Mouse (Mus musculus): Measurements from ENCODE around the gene Col23a1. TPM values are rescaled to one million over a fixed set of nuclear protein-coding genes. Genes with fewer than 3 reads are reported as not detected.

Gene Col23a1
- total and polyA plus RNA-seq, 2 experiments from 2014 or later: 3.2 to 12.6 TPM

- DNase-seq (no peak), ATAC-seq (no peak)
- Histone ChIP-seq H3K4me3 (ENCODE audit: low read depth, low read length) (no peak overlapping the region), H3K27ac (ENCODE audit: low read depth, low read length) (no peak overlapping the region), H3K4me1 (ENCODE audit: insufficient read depth) (no peaks in the 10 kb centered on the region), H3K27me3 (ENCODE audit: insufficient read depth, low read length) (no peaks in the 10 kb centered on the region), H3K9me3 (ENCODE audit: low read length) (no peaks in the 10 kb centered on the region), H3K4me2 (ENCODE audit: low read depth) (no peak overlapping the region), H3K36me3 (ENCODE audit: insufficient read depth) (peaks cover 84% of the 10 kb centered on the region), H3K9ac (no peak overlapping the region)
- TF ChIP-seq CTCF (IDR thresholded peaks at IDR 0.05; ENCODE audit: low read depth): no peak
- WGBS: 91% methylated on average over 4 of the region's 4 CpGs
Measured at GRCm38 (mm10) chr11:51593368-51593767, 303.6 kb downstream of the Col23a1 start.

- no peak overlapping the region for H3K4me2 ChIP-seq (ENCODE audit: low read depth)
- H3K27ac ChIP-seq (ENCODE audit: low read depth, low read length): no peak overlapping the region
- no peak for ATAC-seq
- H3K9ac ChIP-seq: no peak overlapping the region
- no peaks in the 10 kb centered on the region for H3K9me3 ChIP-seq (ENCODE audit: low read length)
- no peaks in the 10 kb centered on the region for H3K27me3 ChIP-seq (ENCODE audit: insufficient read depth, low read length)
- no peaks in the 10 kb centered on the region for H3K4me1 ChIP-seq (ENCODE audit: insufficient read depth)
- no peak overlapping the region for H3K4me3 ChIP-seq (ENCODE audit: low read depth, low read length)
- no peak for DNase-seq
- WGBS: 92% methylated on average over 6 of the region's 6 CpGs
- peaks cover 85% of the 10 kb centered on the region for H3K36me3 ChIP-seq (ENCODE audit: insufficient read depth)
- no peak for TF ChIP-seq CTCF (IDR thresholded peaks at IDR 0.05; ENCODE audit: low read depth)
Measured at GRCm38 (mm10) chr11:51593849-51594248, 304.1 kb downstream of the Col23a1 start.

GRCm38 (mm10) chr11:51594715-51595350 is 305.1 kb downstream of the Col23a1 start:
- Histone ChIP-seq H3K4me1 (ENCODE audit: insufficient read depth) (no peaks in the 10 kb centered on the region), H3K27me3 (ENCODE audit: insufficient read depth, low read length) (no peaks in the 10 kb centered on the region), H3K4me3 (ENCODE audit: low read depth, low read length) (no peak overlapping the region), H3K4me2 (ENCODE audit: low read depth) (no peak overlapping the region), H3K36me3 (ENCODE audit: insufficient read depth) (peaks cover 92% of the 10 kb centered on the region), H3K9ac (no peak overlapping the region), H3K9me3 (ENCODE audit: low read length) (no peaks in the 10 kb centered on the region), H3K27ac (ENCODE audit: low read depth, low read length) (no peak overlapping the region)
- DNase-seq: no peak
- no peak for TF ChIP-seq CTCF (IDR thresholded peaks at IDR 0.05; ENCODE audit: low read depth)
- 71% methylated on average over 3 of the region's 3 CpGs for WGBS
- ATAC-seq: no peak

GRCm38 (mm10) chr11:51595459-51596083 is 305.9 kb downstream of the Col23a1 start:
- no peaks in the 10 kb centered on the region for H3K4me1 ChIP-seq (ENCODE audit: insufficient read depth)
- H3K4me2 ChIP-seq (ENCODE audit: low read depth): no peak overlapping the region
- no peak overlapping the region for H3K9ac ChIP-seq
- DNase-seq: no peak
- no peak overlapping the region for H3K4me3 ChIP-seq (ENCODE audit: low read depth, low read length)
- no peak overlapping the region for H3K27ac ChIP-seq (ENCODE audit: low read depth, low read length)
- no peaks in the 10 kb centered on the region for H3K27me3 ChIP-seq (ENCODE audit: insufficient read depth, low read length)
- 87% methylated on average over 1 of the region's 1 CpGs for WGBS
- H3K36me3 ChIP-seq (ENCODE audit: insufficient read depth): peaks cover 93% of the 10 kb centered on the region
- no peak for ATAC-seq
- no peak for TF ChIP-seq CTCF (IDR thresholded peaks at IDR 0.05; ENCODE audit: low read depth)
- H3K9me3 ChIP-seq (ENCODE audit: low read length): no peaks in the 10 kb centered on the region

- H3K4me2 ChIP-seq (ENCODE audit: low read depth): no peak overlapping the region
- no peak for ATAC-seq
- WGBS: 84% methylated on average over 2 of the region's 2 CpGs
Measured at GRCm38 (mm10) chr11:51597553-51597952, 307.8 kb downstream of the Col23a1 start.

GRCm38 (mm10) chr11:51602253-51602652 is 312.5 kb downstream of the Col23a1 start:
- Histone ChIP-seq H3K4me2 (ENCODE audit: low read depth) (no peak overlapping the region), H3K9me3 (ENCODE audit: low read length) (no peaks in the 10 kb centered on the region), H3K27me3 (ENCODE audit: insufficient read depth, low read length) (no peaks in the 10 kb centered on the region), H3K4me1 (ENCODE audit: insufficient read depth) (0 out of 2 replicates have a peak, but pooled peaks cover 10% of the 10 kb centered on the region), H3K27ac (ENCODE audit: low read depth, low read length) (no peak overlapping the region), H3K4me3 (ENCODE audit: low read depth, low read length) (no peak overlapping the region), H3K9ac (no peak overlapping the region), H3K36me3 (ENCODE audit: insufficient read depth) (peaks cover 75% of the 10 kb centered on the region)
- DNase-seq (no peak), ATAC-seq (no peak)
- no peak for TF ChIP-seq CTCF (IDR thresholded peaks at IDR 0.05; ENCODE audit: low read depth)
- WGBS: 97% methylated on average over 3 of the region's 3 CpGs

More at GRCm38 (mm10) chr11:51597553-51597952, 307.8 kb downstream of the Col23a1 start:
- Histone ChIP-seq H3K27me3 (ENCODE audit: insufficient read depth, low read length) (no peaks in the 10 kb centered on the region), H3K27ac (ENCODE audit: low read depth, low read length) (no peak overlapping the region), H3K36me3 (ENCODE audit: insufficient read depth) (peaks cover 96% of the 10 kb centered on the region), H3K9ac (no peak overlapping the region), H3K4me3 (ENCODE audit: low read depth, low read length) (no peak overlapping the region), H3K9me3 (ENCODE audit: low read length) (no peaks in the 10 kb centered on the region), H3K4me1 (ENCODE audit: insufficient read depth) (no peaks in the 10 kb centered on the region)
- no peak for DNase-seq
- TF ChIP-seq CTCF (IDR thresholded peaks at IDR 0.05; ENCODE audit: low read depth): no peak

Measured in forebrain, postnatal 0 days (tissue).